Mouse (Mus musculus): ENCODE results near the gene Nbr1.

DNA sequence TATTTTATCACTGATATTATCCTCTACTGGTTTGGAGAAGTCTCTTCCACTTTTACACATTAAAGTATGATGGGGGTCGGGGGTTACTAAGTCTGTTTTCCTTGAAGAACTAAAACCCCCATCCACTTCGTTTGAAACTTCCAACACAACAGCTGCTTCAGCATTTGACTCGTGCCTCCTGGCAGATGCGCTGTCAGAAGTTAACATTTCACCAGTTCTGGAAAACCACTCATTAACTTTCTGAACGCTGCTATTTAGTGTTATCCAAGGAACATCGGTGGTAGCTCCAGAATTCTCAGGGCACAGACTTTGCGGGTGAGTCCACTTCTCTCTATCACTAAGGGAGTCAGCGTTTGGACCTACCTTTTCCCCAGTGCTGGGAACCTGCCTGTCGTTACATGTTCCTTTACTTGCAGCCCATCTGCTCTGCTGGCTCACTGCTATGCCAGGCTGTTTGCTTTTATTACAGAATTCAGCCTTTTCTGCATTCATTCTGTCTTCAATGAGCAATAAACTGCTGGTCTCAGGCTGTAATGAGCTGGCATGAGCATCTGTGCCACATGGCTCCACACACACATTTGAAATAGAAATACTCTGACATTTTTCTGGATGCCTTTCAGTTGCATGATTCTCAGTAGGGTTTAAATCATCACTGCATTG lies 25.9 kb upstream of the Nbr1 start:
- TF ChIP-seq POLR2A (IDR thresholded peaks at IDR 0.05; ENCODE audit: low read depth, low read length) (no peak), CTCF (conservative IDR thresholded peaks at IDR 0.05; ENCODE audit: insufficient read depth, insufficient read length, low read depth, low read length) (no peak)

Measured in kidney, adult 2 months (tissue).